Mouse (Mus musculus): Measurements from ENCODE around the gene Cyp26a1. TPM values are rescaled to one million over a fixed set of nuclear protein-coding genes. Genes with fewer than 3 reads are reported as not detected.

Gene Cyp26a1
- polyA plus RNA-seq, 1 experiment from 2014 or later = 42.5 TPM

DNA sequence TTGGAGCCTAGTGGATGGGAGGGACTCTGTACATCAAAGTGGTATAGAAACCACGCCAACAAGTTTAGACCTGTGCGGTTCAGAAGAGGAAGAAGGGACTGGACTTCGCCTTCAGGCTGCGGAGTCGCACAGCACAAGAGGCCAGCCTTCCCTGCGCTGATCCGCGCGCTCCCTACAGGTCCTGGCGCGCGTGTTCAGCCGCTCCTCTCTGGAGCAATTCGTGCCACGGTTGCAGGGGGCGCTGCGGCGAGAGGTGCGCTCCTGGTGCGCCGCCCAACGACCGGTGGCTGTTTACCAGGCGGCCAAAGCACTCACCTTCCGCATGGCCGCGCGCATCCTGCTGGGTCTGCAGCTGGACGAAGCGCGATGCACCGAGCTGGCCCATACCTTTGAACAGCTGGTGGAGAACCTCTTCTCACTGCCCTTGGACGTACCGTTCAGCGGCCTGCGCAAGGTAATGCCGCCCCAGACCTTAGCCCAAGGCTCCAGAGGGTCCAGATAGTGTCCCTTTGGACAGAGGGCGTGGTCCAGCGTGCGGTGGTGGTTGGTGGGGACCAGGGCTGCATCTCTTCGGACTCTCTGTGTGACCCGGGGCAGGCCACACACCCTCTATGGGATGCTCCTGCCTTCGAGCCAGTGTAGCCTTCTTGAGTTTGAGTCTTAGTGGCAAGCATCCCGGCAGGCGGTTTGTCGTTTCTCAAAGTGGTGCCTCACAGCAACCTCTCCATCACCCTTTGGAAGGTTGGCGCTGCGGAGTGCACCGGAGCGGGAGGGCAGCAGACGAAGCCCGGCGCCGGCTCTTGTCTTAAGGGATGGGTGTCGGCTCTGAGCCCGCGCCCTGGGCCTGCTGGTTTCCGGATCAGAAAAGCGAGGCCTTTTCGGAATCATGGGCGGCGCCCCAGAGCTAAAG is 10.4 kb upstream of the Cyp26a1 start:
- Histone ChIP-seq H3K27ac (peak overlapping the region; percentile 66), H3K9me3 (no peaks in the 10 kb centered on the region), H3K4me1 (replicated peaks) (peaks cover 42% of the 10 kb centered on the region), H3K27me3 (ENCODE audit: insufficient read depth, poor library complexity, severe bottlenecking) (peaks cover 100% of the 10 kb centered on the region), H3K36me3 (no peaks in the 10 kb centered on the region), H3K4me3 (peak overlapping the region; percentile 42)
- DNase-seq (ENCODE audit: low spot score) = peak; percentile 71
- 3% methylated on average over 62 of the region's 62 CpGs for WGBS

DNA sequence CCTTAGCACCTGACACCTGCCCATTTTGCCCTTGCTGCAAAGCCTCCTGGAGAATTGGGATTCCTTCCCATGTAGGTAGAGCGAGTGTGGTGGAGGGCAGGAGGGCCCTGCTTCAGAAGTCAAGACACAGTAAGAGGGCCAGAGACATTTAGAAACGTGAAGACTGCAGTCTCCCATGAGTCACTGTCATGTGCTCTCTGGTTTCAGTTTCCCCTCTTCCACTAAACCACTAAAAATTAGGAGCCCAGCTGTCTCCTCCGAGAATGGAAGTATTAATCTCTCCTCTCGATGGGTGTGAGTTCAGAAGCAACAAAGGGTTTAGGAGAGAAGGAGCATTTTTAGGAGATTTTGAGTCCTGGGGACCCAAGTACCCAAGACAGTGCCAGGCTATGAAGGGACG is 8.1 kb upstream of the Cyp26a1 start:
- peaks cover 49% of the 10 kb centered on the region for H3K4me1 ChIP-seq (replicated peaks)
- H3K9me3 ChIP-seq = no peaks in the 10 kb centered on the region
- no peak for DNase-seq (ENCODE audit: low spot score)
- no peaks in the 10 kb centered on the region for H3K36me3 ChIP-seq
- H3K27ac ChIP-seq = no peak overlapping the region
- 49% methylated on average over 5 of the region's 5 CpGs for WGBS
- H3K4me3 ChIP-seq = no peak overlapping the region
- H3K27me3 ChIP-seq (ENCODE audit: insufficient read depth, poor library complexity, severe bottlenecking) = peaks cover 100% of the 10 kb centered on the region

DNA sequence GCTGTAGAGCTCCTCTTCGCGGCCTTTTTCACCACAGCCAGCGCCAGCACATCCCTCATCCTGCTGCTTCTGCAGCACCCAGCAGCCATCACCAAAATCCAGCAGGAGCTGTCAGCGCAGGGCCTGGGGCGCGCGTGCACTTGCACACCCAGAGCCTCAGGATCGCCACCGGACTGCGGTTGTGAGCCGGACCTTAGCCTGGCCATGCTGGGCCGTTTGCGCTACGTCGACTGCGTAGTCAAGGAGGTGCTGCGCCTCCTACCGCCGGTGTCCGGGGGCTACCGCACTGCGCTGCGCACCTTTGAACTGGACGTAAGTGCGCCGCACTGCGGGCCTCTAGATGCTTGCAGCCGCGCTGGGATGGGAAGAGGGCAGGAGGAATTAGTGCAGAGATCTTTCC is 6.9 kb upstream of the Cyp26a1 start:
- WGBS = 3% methylated on average over 29 of the region's 29 CpGs
- Histone ChIP-seq H3K4me1 (replicated peaks) (peaks cover 40% of the 10 kb centered on the region), H3K27me3 (ENCODE audit: insufficient read depth, poor library complexity, severe bottlenecking) (peaks cover 100% of the 10 kb centered on the region), H3K9me3 (no peaks in the 10 kb centered on the region), H3K36me3 (no peaks in the 10 kb centered on the region), H3K4me3 (peak overlapping the region; percentile 38), H3K27ac (no peak overlapping the region)
- DNase-seq (ENCODE audit: low spot score) = peak; percentile 73

DNA sequence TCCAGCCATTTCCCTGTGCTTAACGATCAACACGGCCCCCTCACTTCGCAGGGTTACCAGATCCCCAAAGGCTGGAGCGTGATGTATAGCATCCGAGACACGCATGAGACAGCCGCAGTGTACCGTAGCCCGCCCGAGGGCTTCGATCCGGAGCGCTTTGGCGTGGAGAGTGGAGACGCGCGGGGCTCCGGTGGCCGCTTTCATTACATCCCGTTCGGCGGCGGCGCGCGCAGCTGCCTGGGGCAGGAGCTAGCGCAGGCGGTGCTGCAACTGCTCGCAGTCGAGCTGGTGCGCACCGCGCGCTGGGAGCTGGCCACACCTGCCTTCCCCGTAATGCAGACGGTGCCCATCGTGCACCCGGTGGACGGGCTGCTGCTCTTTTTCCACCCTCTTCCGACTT is 4.7 kb upstream of the Cyp26a1 start:
- peaks cover 100% of the 10 kb centered on the region for H3K27me3 ChIP-seq (ENCODE audit: insufficient read depth, poor library complexity, severe bottlenecking)
- peak overlapping the region; percentile 50 for H3K4me3 ChIP-seq
- WGBS = 2% methylated on average over 40 of the region's 40 CpGs
- DNase-seq (ENCODE audit: low spot score) = peak; percentile 72
- H3K4me1 ChIP-seq (replicated peaks) = peaks cover 41% of the 10 kb centered on the region
- H3K27ac ChIP-seq = peak overlapping the region; percentile 40; the same call in 1 of the 2 replicates
- no peaks in the 10 kb centered on the region for H3K9me3 ChIP-seq
- no peaks in the 10 kb centered on the region for H3K36me3 ChIP-seq

DNA sequence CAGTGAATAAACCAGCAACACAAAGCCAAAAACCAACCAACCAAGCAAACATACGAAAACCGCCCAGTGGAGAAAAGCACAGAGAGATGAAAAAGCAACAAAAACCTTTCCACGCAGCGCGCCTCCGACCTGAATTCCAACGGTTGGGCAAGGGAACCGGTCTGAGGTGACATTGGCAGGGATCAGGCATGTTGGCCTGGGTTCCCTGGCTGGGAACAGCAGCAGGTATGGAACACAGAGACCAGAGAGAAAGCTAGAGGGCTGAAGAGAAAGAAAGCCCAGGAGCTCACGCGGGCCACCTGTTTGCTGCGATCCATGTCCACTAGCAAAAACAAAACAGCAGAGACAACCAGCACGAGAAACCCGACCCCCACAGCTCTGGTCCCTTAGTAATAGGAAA is 2.5 kb upstream of the Cyp26a1 start:
- 18% methylated on average over 13 of the region's 13 CpGs for WGBS
- peaks cover 100% of the 10 kb centered on the region for H3K27me3 ChIP-seq (ENCODE audit: insufficient read depth, poor library complexity, severe bottlenecking)
- no peak overlapping the region for H3K27ac ChIP-seq
- peaks cover 57% of the 10 kb centered on the region for H3K4me1 ChIP-seq (replicated peaks)
- no peaks in the 10 kb centered on the region for H3K9me3 ChIP-seq
- no peak for DNase-seq (ENCODE audit: low spot score)
- H3K36me3 ChIP-seq = no peaks in the 10 kb centered on the region
- peak overlapping the region; percentile 51; the same call in 1 of the 2 replicates for H3K4me3 ChIP-seq

DNA sequence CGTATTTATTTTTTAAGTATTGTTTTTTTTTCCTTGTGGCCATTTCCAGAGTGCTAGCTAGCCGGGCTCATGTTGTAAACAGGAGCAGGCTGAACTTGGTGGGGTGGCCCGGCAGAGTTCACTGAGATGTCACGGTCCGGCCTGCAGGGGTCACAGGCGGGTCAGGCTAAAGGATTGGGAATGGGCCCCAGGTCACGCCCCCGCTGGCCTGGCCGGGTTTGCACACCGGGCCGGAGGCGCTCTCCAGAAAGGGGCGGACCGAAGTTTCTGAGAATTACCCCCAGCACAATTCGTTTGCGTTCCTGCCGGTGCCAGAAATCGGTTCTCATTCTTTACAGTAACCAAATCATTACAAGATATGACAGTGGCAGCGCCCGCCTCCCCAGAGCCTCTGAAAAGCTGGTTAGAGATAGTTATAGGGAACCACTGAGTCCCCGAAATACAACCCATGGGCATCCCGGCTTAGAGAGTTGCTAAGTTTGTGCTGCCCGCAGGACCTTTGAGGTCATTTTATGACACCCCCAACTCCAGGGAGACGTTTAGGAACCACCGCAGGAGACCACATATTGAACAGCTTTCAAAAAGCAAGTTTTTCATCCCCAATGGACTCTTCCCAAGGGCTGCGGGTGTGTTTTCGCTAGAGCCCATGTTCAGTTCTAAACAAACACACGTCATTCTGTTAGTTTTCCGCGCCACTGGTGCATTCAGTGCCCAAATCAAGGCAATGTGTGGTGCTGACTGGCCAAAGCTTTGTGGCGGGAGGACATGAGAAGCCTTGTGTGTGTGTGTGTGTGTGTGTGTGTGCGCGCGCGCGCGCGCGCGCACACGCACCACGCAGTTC is 1.6 kb upstream of the Cyp26a1 start:
- H3K4me1 ChIP-seq (replicated peaks) = peaks cover 51% of the 10 kb centered on the region
- DNase-seq (ENCODE audit: low spot score) = peak; percentile 67

DNA sequence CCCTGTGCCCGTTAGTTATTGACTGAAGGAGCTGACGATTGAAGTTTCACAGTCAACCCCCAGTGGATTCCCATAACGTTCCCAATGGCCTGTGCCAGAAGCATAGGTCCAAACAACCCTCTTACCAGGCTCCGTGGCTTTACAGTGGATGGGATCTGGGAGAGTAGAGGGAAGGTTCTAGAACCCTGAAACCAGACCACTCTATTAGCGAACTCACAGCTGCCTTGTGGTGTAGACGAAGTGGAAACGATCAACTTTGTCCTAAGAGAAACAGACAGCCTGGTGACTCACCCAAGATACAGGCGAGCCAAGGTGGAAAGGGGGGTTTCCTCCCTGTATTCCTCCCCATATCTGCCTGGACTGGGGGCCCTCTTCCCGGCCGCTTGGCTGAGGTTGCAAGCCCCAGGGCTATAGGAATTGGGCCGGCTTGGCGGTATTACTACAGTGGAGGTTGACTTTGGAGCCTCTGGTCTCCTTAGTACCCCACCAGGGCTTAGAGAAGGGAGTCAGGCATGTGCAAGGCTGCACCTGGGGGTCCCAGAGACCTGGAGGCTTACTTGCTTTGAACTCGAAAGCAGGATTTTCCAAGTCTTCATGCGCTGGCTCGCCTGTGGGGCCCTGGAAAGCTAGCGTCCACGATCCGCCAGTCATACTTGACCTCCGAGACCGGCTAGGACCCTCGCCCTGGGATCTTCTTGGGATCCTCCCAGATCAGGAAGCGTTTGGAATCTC is 829 bp upstream of the Cyp26a1 start:
- no peaks in the 10 kb centered on the region for H3K36me3 ChIP-seq
- peak overlapping the region; percentile 51 for H3K4me3 ChIP-seq
- WGBS = 3% methylated on average over 22 of the region's 22 CpGs
- no peak overlapping the region for H3K27ac ChIP-seq
- peaks cover 50% of the 10 kb centered on the region for H3K4me1 ChIP-seq (replicated peaks)
- no peaks in the 10 kb centered on the region for H3K9me3 ChIP-seq
- DNase-seq (ENCODE audit: low spot score) = peak; percentile 44
- peaks cover 100% of the 10 kb centered on the region for H3K27me3 ChIP-seq (ENCODE audit: insufficient read depth, poor library complexity, severe bottlenecking)

More for the DNA sequence above, 1.6 kb upstream of the Cyp26a1 start:
- 2% methylated on average over 42 of the region's 42 CpGs for WGBS
- H3K4me3 ChIP-seq = peak overlapping the region; percentile 51
- H3K27ac ChIP-seq = no peak overlapping the region
- H3K36me3 ChIP-seq = no peaks in the 10 kb centered on the region
- peaks cover 100% of the 10 kb centered on the region for H3K27me3 ChIP-seq (ENCODE audit: insufficient read depth, poor library complexity, severe bottlenecking)
- H3K9me3 ChIP-seq = no peaks in the 10 kb centered on the region

DNA sequence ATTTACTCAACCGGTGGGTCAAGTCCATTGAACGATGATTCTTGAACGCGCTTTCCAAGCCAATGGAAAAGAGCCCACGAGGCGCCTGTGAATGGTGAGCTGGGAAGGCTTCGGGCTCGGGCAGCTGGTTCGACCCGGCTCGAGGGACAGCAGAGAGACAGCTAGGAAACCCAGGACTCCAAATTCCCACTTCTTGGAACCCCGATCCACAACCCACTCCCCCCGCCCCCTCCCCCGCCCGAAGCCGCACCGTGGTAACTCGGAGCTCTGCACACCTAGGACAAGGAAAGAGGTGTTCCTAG is 312 bp upstream of the Cyp26a1 start:
- peak; percentile 44 for DNase-seq (ENCODE audit: low spot score)
- H3K4me1 ChIP-seq (replicated peaks) = peaks cover 50% of the 10 kb centered on the region
- peak overlapping the region; percentile 51 for H3K4me3 ChIP-seq
- peaks cover 100% of the 10 kb centered on the region for H3K27me3 ChIP-seq (ENCODE audit: insufficient read depth, poor library complexity, severe bottlenecking)
- H3K36me3 ChIP-seq = no peaks in the 10 kb centered on the region
- under 1% methylated on average over 18 of the region's 18 CpGs for WGBS
- H3K27ac ChIP-seq = no peak overlapping the region
- H3K9me3 ChIP-seq = no peaks in the 10 kb centered on the region

DNA sequence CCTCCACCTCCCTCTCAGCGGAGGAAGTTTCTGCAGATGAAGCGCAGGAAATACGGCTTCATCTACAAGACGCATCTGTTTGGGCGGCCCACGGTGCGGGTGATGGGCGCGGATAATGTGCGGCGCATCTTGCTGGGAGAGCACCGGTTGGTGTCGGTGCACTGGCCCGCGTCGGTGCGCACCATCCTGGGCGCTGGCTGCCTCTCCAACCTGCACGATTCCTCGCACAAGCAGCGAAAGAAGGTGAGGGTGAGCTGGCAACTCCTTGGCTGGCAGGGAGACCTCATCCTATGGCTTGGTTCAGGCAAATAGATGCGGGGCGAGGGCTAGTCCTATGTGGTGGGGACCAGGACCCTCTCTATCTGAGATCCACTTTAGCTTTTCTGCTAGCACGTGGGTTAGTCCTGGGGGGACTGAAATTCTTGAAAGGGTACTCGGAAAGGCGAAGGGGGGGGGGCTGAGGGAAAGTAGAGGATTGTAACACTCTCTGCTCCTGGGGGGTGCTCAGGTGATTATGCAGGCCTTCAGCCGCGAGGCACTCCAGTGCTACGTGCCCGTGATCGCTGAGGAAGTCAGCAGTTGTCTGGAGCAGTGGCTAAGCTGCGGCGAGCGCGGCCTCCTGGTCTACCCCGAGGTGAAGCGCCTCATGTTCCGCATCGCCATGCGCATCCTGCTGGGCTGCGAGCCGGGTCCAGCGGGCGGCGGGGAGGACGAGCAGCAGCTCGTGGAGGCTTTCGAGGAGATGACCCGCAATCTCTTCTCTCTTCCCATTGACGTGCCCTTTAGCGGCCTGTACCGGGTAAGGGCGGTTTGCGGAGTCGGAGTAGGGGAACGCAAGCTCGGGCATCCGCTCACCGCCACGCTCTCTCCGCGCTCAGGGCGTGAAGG is 919 bp downstream of the Cyp26a1 start:
- Histone ChIP-seq H3K9me3 (no peaks in the 10 kb centered on the region), H3K4me1 (replicated peaks) (peaks cover 40% of the 10 kb centered on the region), H3K27ac (peak overlapping the region; percentile 69), H3K36me3 (no peaks in the 10 kb centered on the region), H3K4me3 (peak overlapping the region; percentile 51), H3K27me3 (ENCODE audit: insufficient read depth, poor library complexity, severe bottlenecking) (peaks cover 100% of the 10 kb centered on the region)
- under 1% methylated on average over 63 of the region's 63 CpGs for WGBS
- peak; percentile 58 for DNase-seq (ENCODE audit: low spot score)

DNA sequence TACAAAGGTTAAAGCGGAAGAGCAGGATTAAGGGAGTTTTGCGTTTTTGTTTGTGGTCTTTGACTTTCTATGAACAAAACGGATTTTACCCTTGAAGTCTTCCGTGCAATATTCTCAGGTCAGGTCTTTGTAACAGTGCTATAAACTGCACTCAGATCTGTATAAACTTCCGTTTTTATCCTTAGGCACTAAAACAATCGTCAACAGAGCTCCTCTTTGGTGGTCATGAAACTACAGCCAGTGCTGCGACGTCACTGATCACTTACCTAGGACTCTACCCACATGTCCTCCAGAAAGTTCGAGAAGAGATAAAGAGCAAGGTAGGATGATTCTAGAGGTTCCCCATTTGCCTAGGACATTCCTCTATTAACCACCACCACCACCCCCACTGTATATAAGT is 2.1 kb downstream of the Cyp26a1 start:
- H3K27ac ChIP-seq = no peak overlapping the region
- 23% methylated on average over 9 of the region's 9 CpGs for WGBS
- peaks cover 40% of the 10 kb centered on the region for H3K4me1 ChIP-seq (replicated peaks)
- H3K9me3 ChIP-seq = no peaks in the 10 kb centered on the region
- DNase-seq (ENCODE audit: low spot score) = no peak
- peaks cover 99% of the 10 kb centered on the region for H3K27me3 ChIP-seq (ENCODE audit: insufficient read depth, poor library complexity, severe bottlenecking)
- no peaks in the 10 kb centered on the region for H3K36me3 ChIP-seq
- 0 out of 2 replicates have a peak overlapping the region, but pooled peaks have one; percentile 11 for H3K4me3 ChIP-seq

DNA sequence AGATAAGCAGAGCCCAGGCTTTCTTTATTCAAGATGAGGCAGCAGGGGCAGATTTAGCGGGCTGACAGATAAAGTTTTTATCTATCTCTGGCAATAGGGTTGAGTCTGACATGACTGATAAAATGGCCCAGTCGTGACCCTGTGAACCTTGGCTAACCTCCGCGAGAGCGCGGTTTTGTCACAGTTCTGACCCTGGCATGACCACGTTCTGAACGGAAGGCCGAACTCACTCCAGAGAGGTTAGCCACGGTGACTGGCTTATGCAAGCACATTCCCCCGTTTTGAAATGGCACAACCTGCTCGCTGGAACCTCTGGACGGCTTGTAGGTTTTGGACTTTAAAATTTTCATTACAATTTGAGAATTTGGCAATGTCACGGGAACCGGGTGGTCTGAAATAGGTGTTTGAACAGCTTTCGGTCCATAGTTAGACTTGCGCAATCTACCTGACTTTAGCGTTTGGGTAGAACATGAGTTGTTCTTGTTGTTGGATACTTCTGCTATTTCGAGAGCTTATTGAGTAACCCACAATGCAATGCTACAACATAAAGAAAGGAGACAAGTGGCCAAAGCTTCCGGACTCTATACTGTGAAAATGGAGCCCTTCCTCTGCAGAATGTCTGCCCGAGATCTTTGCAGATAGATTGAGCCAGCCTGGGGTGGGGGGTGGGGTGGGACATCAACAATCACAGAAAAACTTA is 4.9 kb downstream of the Cyp26a1 start:
- 67% methylated on average over 21 of the region's 21 CpGs for WGBS
- peaks cover 89% of the 10 kb centered on the region for H3K27me3 ChIP-seq (ENCODE audit: insufficient read depth, poor library complexity, severe bottlenecking)
- H3K4me3 ChIP-seq = no peak overlapping the region
- H3K9me3 ChIP-seq = no peaks in the 10 kb centered on the region
- peaks cover 19% of the 10 kb centered on the region for H3K4me1 ChIP-seq (replicated peaks)
- no peak overlapping the region for H3K27ac ChIP-seq
- H3K36me3 ChIP-seq = no peaks in the 10 kb centered on the region
- no peak for DNase-seq (ENCODE audit: low spot score)

Data from hindbrain, embryonic 10.5 days (tissue).